Mouse (Mus musculus) neutrophil, adult 5-6 weeks (primary cell): Measurements from ENCODE around the gene Atxn1. TPM values are rescaled to one million over a fixed set of nuclear protein-coding genes. Genes with fewer than 3 reads are reported as not detected.

Experiments
- ATAC-seq: fragments of 151-379, 151-347 bp; 2 replicates; pipeline ENCODE4 v1.8.0; 2017; ENCODE audit warnings: mild to moderate bottlenecking, moderate TSS enrichment; ENCODE audit not compliant: insufficient number of reproducible peaks, poor library complexity, low FRiP score, severe bottlenecking; ENCODE audit errors: extremely low read depth
- total RNA-seq: library from RNA; stranded (forward); fragments of 200-1000 nt; gene quantifications from 2 replicates; pipeline ENCODE4 v1.2.3, GENCODE M21; 2017

Gene Atxn1
- total RNA-seq, 1 experiment from 2014 or later = 22.9 TPM

- ATAC-seq = no peak
Observed at GRCm38 (mm10) chr13:45636435-45636834, 328.4 kb downstream of the Atxn1 start.

GRCm38 (mm10) chr13:45633918-45634317 lies 330.9 kb downstream of the Atxn1 start:
- no peak for ATAC-seq

GRCm38 (mm10) chr13:45632133-45632532 lies 332.7 kb downstream of the Atxn1 start:
- no peak for ATAC-seq

- ATAC-seq = no peak
Observed at GRCm38 (mm10) chr13:45630518-45631290, 334.1 kb downstream of the Atxn1 start.

- ATAC-seq = no peak
Observed at GRCm38 (mm10) chr13:45629750-45630149, 335.1 kb downstream of the Atxn1 start.

- no peak for ATAC-seq
Observed at GRCm38 (mm10) chr13:45628341-45628740, 336.5 kb downstream of the Atxn1 start.

GRCm38 (mm10) chr13:45627206-45627751 lies 337.5 kb downstream of the Atxn1 start:
- ATAC-seq = no peak

GRCm38 (mm10) chr13:45625740-45626139 lies 339.1 kb downstream of the Atxn1 start:
- no peak for ATAC-seq

- ATAC-seq = no peak
Observed at GRCm38 (mm10) chr13:45623846-45624245, 341.0 kb downstream of the Atxn1 start.

GRCm38 (mm10) chr13:45622871-45623546 lies 341.8 kb downstream of the Atxn1 start:
- no peak for ATAC-seq

GRCm38 (mm10) chr13:45620687-45621086 lies 344.1 kb downstream of the Atxn1 start:
- ATAC-seq = no peak

GRCm38 (mm10) chr13:45620281-45620680 lies 344.5 kb downstream of the Atxn1 start:
- ATAC-seq = no peak

GRCm38 (mm10) chr13:45617988-45618387 lies 346.8 kb downstream of the Atxn1 start:
- ATAC-seq = no peak

- ATAC-seq = no peak
Observed at GRCm38 (mm10) chr13:45614762-45615161, 350.0 kb downstream of the Atxn1 start.

GRCm38 (mm10) chr13:45613346-45613745 lies 351.5 kb downstream of the Atxn1 start:
- ATAC-seq = no peak

GRCm38 (mm10) chr13:45611554-45611953 lies 353.3 kb downstream of the Atxn1 start:
- no peak for ATAC-seq

GRCm38 (mm10) chr13:45609461-45609860 lies 355.3 kb downstream of the Atxn1 start:
- ATAC-seq = no peak

GRCm38 (mm10) chr13:45608593-45608992 lies 356.2 kb downstream of the Atxn1 start:
- ATAC-seq = no peak

GRCm38 (mm10) chr13:45607946-45608345 lies 356.9 kb downstream of the Atxn1 start:
- ATAC-seq = no peak

GRCm38 (mm10) chr13:45603636-45604035 lies 361.2 kb downstream of the Atxn1 start:
- no peak for ATAC-seq
